In the genomic region with DNA sequence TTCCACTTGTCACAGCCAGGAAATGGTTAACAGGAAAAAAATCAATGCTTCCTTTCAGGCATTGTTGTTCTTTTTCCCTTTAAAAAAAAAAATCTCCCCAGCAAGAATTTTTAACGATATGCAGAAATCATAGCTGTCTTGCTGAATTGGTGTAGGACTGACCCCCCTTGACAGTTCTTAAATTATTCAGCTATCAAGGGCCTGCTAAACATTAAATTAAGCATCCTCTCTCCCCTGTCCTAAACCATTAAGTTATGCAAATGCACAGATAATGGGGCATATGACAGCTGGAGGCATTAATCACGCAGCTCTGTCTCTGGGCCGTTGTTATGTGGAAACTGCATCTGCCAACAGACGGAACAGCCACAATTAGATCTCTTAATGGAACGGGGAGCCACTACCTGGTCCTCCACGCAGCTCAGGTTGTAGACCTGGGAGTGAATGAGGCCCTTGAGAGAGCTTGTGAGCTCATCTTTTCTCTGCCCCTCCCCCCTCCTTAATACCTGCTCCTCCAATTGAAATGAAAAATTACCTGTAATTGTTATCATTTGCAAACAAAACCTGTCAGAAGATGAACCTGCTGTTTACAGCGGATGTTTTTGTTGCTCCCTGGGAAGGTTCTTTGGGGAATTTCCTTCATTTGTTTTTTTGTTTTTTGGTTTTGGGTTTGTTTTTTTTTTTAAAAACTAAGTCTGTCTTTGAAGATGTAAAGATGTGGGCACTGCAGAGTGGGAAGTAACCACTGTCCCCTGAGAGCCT, we compare ENCODE assay signal across 10 mouse cellular contexts.
DNase-seq lines count a peak whose midpoint lies in the region; ATAC-seq and TF ChIP-seq lines count a peak whose summit lies in the region.
"Had no signal": no experiment of that assay in that cellular context is flagged by ENCODE, and none has a peak within 500 bp of the region (broad histone marks: within the 10 kb centered on the region; RNA-seq: fewer than 3 reads in every experiment).

No protein-coding gene starts in this region.

- peak overlapping the region; percentile 54; the same call in 1 of the 2 replicates for H3K27ac ChIP-seq in hindbrain, embryonic 16.5 days (ENCODE audit: low read depth, low read length)
- peak overlapping the region; percentile 52 for H3K27ac ChIP-seq in neural tube, embryonic 14.5 days (ENCODE audit: low read depth, low read length)
- H3K27ac ChIP-seq: embryonic facial prominence, embryonic 12.5 days; liver, embryonic 15.5 days had no signal

- no peaks in the 10 kb centered on the region for H3K9me3 ChIP-seq in hindbrain, embryonic 16.5 days (ENCODE audit: control insufficient read depth, low read length)
- no peaks in the 10 kb centered on the region for H3K9me3 ChIP-seq in neural tube, embryonic 14.5 days (ENCODE audit: control insufficient read depth, low read length)
- H3K9me3 ChIP-seq: embryonic facial prominence, embryonic 12.5 days; liver, embryonic 15.5 days had no signal

- WGBS in lung, adult 2 months = 12% methylated on average over 7 of the region's 7 CpGs
- 9% methylated on average over 7 of the region's 7 CpGs for WGBS in hindbrain, embryonic 16.5 days
- under 1% methylated on average over 7 of the region's 7 CpGs for whole genome bisulfite sequencing in neural tube, embryonic 14.5 days

- H3K9ac ChIP-seq in hindbrain, embryonic 16.5 days (ENCODE audit: low read depth, low read length) = no peak overlapping the region
- no peak overlapping the region for H3K9ac ChIP-seq in neural tube, embryonic 14.5 days (replicated peaks; ENCODE audit: low read depth, low read length)
- H3K9ac ChIP-seq: embryonic facial prominence, embryonic 12.5 days; liver, embryonic 15.5 days had no signal

- no peak for TF ChIP-seq CTCF in lung, adult 2 months (IDR thresholded peaks at IDR 0.05; ENCODE audit: insufficient read depth, low read length)

- peaks cover 8% of the 10 kb centered on the region for H3K4me1 ChIP-seq in lung, adult 2 months (ENCODE audit: control insufficient read depth, insufficient read depth, low read length)
- H3K4me1 ChIP-seq in hindbrain, embryonic 16.5 days (ENCODE audit: control insufficient read depth, insufficient read depth, low read depth, low read length) = peaks cover 21% of the 10 kb centered on the region
- peaks cover 24% of the 10 kb centered on the region for H3K4me1 ChIP-seq in neural tube, embryonic 14.5 days (ENCODE audit: control insufficient read depth, insufficient read depth, low read length)

- H3K27me3 ChIP-seq in hindbrain, embryonic 16.5 days (replicated peaks; ENCODE audit: control insufficient read depth, insufficient read depth, low read length) = no peaks in the 10 kb centered on the region
- no peaks in the 10 kb centered on the region for H3K27me3 ChIP-seq in neural tube, embryonic 14.5 days (ENCODE audit: control insufficient read depth, insufficient read depth, low read length)
- H3K27me3 ChIP-seq: embryonic facial prominence, embryonic 12.5 days; liver, embryonic 15.5 days had no signal

- ATAC-seq in hindbrain, embryonic 16.5 days = peak; percentile 92
- peak; percentile 94 for ATAC-seq in neural tube, embryonic 14.5 days (ENCODE audit: low read depth)

- TF ChIP-seq POLR2A in lung, adult 2 months (IDR thresholded peaks at IDR 0.05; ENCODE audit: borderline replicate concordance, extremely low read depth, low read depth, low read length) = no peak

- DNase-seq in adrenal gland, postnatal 10 days = peak; percentile 6
- DNase-seq in adrenal gland, postnatal 36 days = no peak
- peak; percentile 6 for DNase-seq in lung, postnatal 10 days
- DNase-seq in lung, adult 2 months = no peak
- no peak for DNase-seq in left cerebral cortex, adult 18-20 months (ENCODE audit: low spot score in 2 of 2)
- no peak for DNase-seq in urinary bladder, postnatal 10 days (ENCODE audit: low spot score)

- H3K4me3 ChIP-seq in lung, adult 2 months (replicated peaks; ENCODE audit: extremely low read depth, low read depth, low read length) = no peak overlapping the region
- no peak overlapping the region for H3K4me3 ChIP-seq in hindbrain, embryonic 16.5 days (ENCODE audit: low read length)
- no peak overlapping the region for H3K4me3 ChIP-seq in neural tube, embryonic 14.5 days (ENCODE audit: low read depth, low read length)
- H3K4me3 ChIP-seq: embryonic facial prominence, embryonic 12.5 days; liver, embryonic 15.5 days had no signal

- H3K4me2 ChIP-seq in hindbrain, embryonic 16.5 days (ENCODE audit: low read length) = peak overlapping the region; percentile 37
- peak overlapping the region; percentile 27; the same call in 1 of the 2 replicates for H3K4me2 ChIP-seq in neural tube, embryonic 14.5 days (ENCODE audit: low read depth, low read length)
- H3K4me2 ChIP-seq: embryonic facial prominence, embryonic 12.5 days; liver, embryonic 15.5 days had no signal

- no peaks in the 10 kb centered on the region for H3K36me3 ChIP-seq in hindbrain, embryonic 16.5 days (ENCODE audit: control insufficient read depth, insufficient read depth, low read length)
- H3K36me3 ChIP-seq in neural tube, embryonic 14.5 days (ENCODE audit: control insufficient read depth, insufficient read depth, low read length) = no peaks in the 10 kb centered on the region
- H3K36me3 ChIP-seq: embryonic facial prominence, embryonic 12.5 days; liver, embryonic 15.5 days had no signal

Comparison
In these comparisons a context has a peak if more than half of its experiments do, and no peak if none do; other contexts are left out.
1. DNase-seq: peak in adrenal gland, postnatal 10 days (single experiment) and lung, postnatal 10 days (single experiment); none in adrenal gland, postnatal 36 days (0 of 2), lung, adult 2 months (single experiment), left cerebral cortex, adult 18-20 months (0 of 2) and urinary bladder, postnatal 10 days (single experiment).